Mouse (Mus musculus) midbrain, embryonic 12.5 days (tissue): ENCODE results near the gene Apbb1ip. TPM values are rescaled to one million over a fixed set of nuclear protein-coding genes. Genes with fewer than 3 reads are reported as not detected.

Experiments used
- ATAC-seq: fragments of 200-750 bp; cut with Nextera tagmentation; 2 replicates; pipeline ENCODE4 v1.8.0; 2017; ENCODE audit warnings: low read depth, moderate TSS enrichment, moderate library complexity; ENCODE audit not compliant: low FRiP score
- H3K27ac ChIP-seq: fragments of 300-500 bp; sonication (generic); replicated peaks from 2 replicates; pipeline ENCODE4 v1.5.1; 2016; ENCODE audit warnings: mild to moderate bottlenecking
- H3K27me3 ChIP-seq: fragments of 300-500 bp; sonication (generic); 2 replicates; pipeline ENCODE4 v1.6.1; 2016; ENCODE audit warnings: mild to moderate bottlenecking
- H3K36me3 ChIP-seq: fragments of 300-500 bp; sonication (generic); 2 replicates; pipeline ENCODE4 v1.6.1; 2016
- H3K4me1 ChIP-seq: fragments of 300-500 bp; sonication (generic); 2 replicates; pipeline ENCODE4 v1.6.1; 2016
- H3K4me2 ChIP-seq: fragments of 300-500 bp; sonication (generic); replicated peaks from 2 replicates; pipeline ENCODE4 v1.6.1; 2016; ENCODE audit warnings: mild to moderate bottlenecking, moderate library complexity
- H3K4me3 ChIP-seq: fragments of 300-500 bp; sonication (generic); 2 replicates; pipeline ENCODE4 v1.5.1; 2016; ENCODE audit warnings: mild to moderate bottlenecking
- H3K9ac ChIP-seq: fragments of 300-500 bp; sonication (generic); replicated peaks from 2 replicates; pipeline ENCODE4 v1.6.1; 2016; ENCODE audit warnings: mild to moderate bottlenecking, moderate library complexity
- H3K9me3 ChIP-seq: fragments of 300-500 bp; sonication (generic); 2 replicates; pipeline ENCODE4 v1.6.1; 2016; ENCODE audit warnings: mild to moderate bottlenecking
- WGBS: fragments of 180-500 bp; shearing (Covaris S2); methylation state at CpG from one replicate; pipeline ENCODE4 v1.1.7; 2016; 5-methylcytosine and 5-hydroxymethylcytosine counted together
- polyA plus RNA-seq: library from polyadenylated mRNA; unstranded; fragments of >200 nt; fragmentation: Nextera tagmentation; extraction: Ambion mirVana; gene quantifications from 2 replicates; pipeline ENCODE4 v1.2.1, GENCODE M21; 2016

Apbb1ip gene
- polyA plus RNA-seq, 1 experiment from 2014 or later = 1.0 TPM

DNA sequence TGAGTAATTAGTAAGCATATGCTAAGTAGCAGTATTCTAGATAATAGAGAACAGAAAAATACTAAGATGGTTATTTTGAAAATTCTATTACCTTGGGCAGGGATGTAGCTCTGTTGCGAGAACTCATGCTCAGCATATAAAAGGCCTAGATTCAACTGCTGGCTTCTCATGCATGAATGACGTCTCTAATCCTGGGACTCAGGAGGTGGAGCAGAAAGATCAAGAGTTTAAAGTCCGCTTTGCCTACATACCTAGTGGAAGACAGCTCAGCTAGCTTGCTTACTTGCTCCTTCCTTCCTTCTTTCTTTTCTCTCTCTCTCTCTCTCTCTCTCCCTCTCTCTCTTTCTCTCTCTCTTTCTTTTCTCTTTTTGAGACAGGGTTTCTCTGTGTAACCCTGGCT, 140.5 kb downstream of the Apbb1ip start:
- no peak overlapping the region for H3K9ac ChIP-seq
- no peak overlapping the region for H3K27ac ChIP-seq
- H3K4me2 ChIP-seq = no peak overlapping the region
- no peak overlapping the region for H3K4me3 ChIP-seq
- whole genome bisulfite sequencing = 69% methylated on average over 3 of the region's 3 CpGs
- H3K4me1 ChIP-seq = no peaks in the 10 kb centered on the region
- no peaks in the 10 kb centered on the region for H3K27me3 ChIP-seq
- H3K36me3 ChIP-seq = peaks cover 58% of the 10 kb centered on the region
- no peak for ATAC-seq
- no peaks in the 10 kb centered on the region for H3K9me3 ChIP-seq

DNA sequence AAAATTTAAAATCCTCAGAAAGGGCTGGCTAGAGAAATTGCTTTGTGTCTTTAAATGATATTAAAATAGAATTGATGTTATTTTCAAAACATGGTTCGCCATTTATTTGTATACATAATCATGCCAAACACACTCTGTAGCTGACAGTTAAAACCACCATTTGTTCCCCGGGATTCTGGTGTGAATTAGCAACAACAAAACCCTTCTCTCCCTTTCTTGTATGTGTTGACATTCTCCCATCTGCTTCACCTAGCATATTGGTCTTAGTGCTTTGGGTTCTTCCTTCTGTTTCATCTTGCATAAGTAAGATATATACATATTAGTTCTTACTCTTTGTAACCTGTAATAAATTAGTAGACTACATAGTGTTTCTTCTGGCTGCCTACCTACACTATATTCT, 144.8 kb downstream of the Apbb1ip start:
- peaks cover 44% of the 10 kb centered on the region for H3K36me3 ChIP-seq
- no peaks in the 10 kb centered on the region for H3K9me3 ChIP-seq
- H3K27me3 ChIP-seq = no peaks in the 10 kb centered on the region
- no peaks in the 10 kb centered on the region for H3K4me1 ChIP-seq
- no peak for ATAC-seq
- H3K9ac ChIP-seq = no peak overlapping the region
- 94% methylated on average over 2 of the region's 2 CpGs for WGBS
- no peak overlapping the region for H3K4me2 ChIP-seq
- H3K4me3 ChIP-seq = no peak overlapping the region
- no peak overlapping the region for H3K27ac ChIP-seq

Other genes with a start within 250 kb of the Apbb1ip start
- gene Gad2, start 151.9 kb upstream of the Apbb1ip start, polyA plus RNA-seq = 54.3 and 66.1 TPM in 2 replicates
- gene Pdss1, start 121.4 kb downstream of the Apbb1ip start, polyA plus RNA-seq = 20.0 and 22.7 TPM in 2 replicates